Mouse (Mus musculus): ENCODE results near the gene Haus8.

- TF ChIP-seq CTCF (IDR thresholded peaks at IDR 0.05; ENCODE audit: control insufficient read depth, insufficient read depth, insufficient read length) (no peak), MYOG (IDR thresholded peaks at IDR 0.05; ENCODE audit: control insufficient read depth, extremely low read depth, insufficient read length) (no peak), MYOD1 (IDR thresholded peaks at IDR 0.05; ENCODE audit: control insufficient read depth, insufficient read length, low read depth) (no peak), CEBPB (IDR thresholded peaks at IDR 0.05; ENCODE audit: low read depth) (no peak), MAX (IDR thresholded peaks at IDR 0.05) (no peak), USF1 (IDR thresholded peaks at IDR 0.05; ENCODE audit: low read depth) (no peak)
These were observed 35.2 kb upstream of the Haus8 start for GRCm38 (mm10) chr8:71307913-71308312.

Measured in C2C12 (cell line).